13 mouse cellular contexts compared by ENCODE assay signal in the genomic region with DNA sequence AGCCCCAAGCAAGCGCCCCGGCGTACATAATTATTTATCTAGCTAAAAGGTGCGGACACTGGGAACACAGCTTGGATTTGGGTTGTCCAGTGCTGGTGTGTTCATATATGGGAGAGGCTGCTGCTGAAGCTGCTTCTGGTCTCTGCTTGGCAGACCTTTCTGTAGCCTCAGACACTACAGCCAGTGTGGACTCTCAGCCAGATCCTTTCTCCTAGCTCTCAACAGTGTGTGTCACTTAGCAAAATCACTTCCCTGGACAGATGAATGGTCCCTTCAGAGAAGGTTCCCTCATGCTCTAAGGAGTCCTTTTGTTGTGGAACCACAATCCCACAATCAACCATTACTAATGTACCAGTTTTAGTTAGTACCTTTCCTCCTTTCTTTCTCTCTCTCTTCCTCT. TPM values are rescaled to one million over a fixed set of nuclear protein-coding genes. Genes with fewer than 3 reads are reported as not detected.
A peak's percentile ranks its signal among the peaks of the same experiment; 100 is the strongest.
DNase-seq lines count a peak whose midpoint lies in the region; ATAC-seq and TF ChIP-seq lines count a peak whose summit lies in the region.
"Had no signal": no experiment of that assay in that cellular context is flagged by ENCODE, and none has a peak within 500 bp of the region (broad histone marks: within the 10 kb centered on the region; RNA-seq: fewer than 3 reads in every experiment).

No protein-coding gene starts in this region.

- H3K4me1 ChIP-seq in forebrain, embryonic 16.5 days (replicated peaks; ENCODE audit: control insufficient read depth, insufficient read depth, low read length) = 0 out of 2 replicates have a peak, but pooled peaks cover 4% of the 10 kb centered on the region
- H3K4me1 ChIP-seq in midbrain, embryonic 13.5 days (replicated peaks) = peaks cover 10% of the 10 kb centered on the region
- no peaks in the 10 kb centered on the region for H3K4me1 ChIP-seq in liver, postnatal 0 days (ENCODE audit: insufficient read depth)

- no peaks in the 10 kb centered on the region for H3K36me3 ChIP-seq in forebrain, embryonic 16.5 days (ENCODE audit: control insufficient read depth, insufficient read depth)
- H3K36me3 ChIP-seq in midbrain, embryonic 13.5 days = no peaks in the 10 kb centered on the region
- H3K36me3 ChIP-seq in liver, postnatal 0 days (replicated peaks; ENCODE audit: insufficient read depth, low read length) = no peaks in the 10 kb centered on the region
- H3K36me3 ChIP-seq: liver, embryonic 13.5 days had no signal

- H3K9ac ChIP-seq in forebrain, embryonic 16.5 days (replicated peaks; ENCODE audit: low read depth, low read length) = no peak overlapping the region
- no peak overlapping the region for H3K9ac ChIP-seq in midbrain, embryonic 13.5 days (replicated peaks)
- H3K9ac ChIP-seq in liver, postnatal 0 days (replicated peaks) = no peak overlapping the region
- H3K9ac ChIP-seq: liver, embryonic 13.5 days had no signal

- WGBS in forebrain, embryonic 16.5 days = 26% methylated on average over 4 of the region's 4 CpGs
- WGBS in midbrain, embryonic 13.5 days = 46% methylated on average over 4 of the region's 4 CpGs
- whole genome bisulfite sequencing in liver, postnatal 0 days (ENCODE audit: insufficient replicate concordance) = 64% methylated on average over 4 of the region's 4 CpGs

- no peak overlapping the region for H3K4me3 ChIP-seq in forebrain, embryonic 16.5 days (replicated peaks; ENCODE audit: low read length)
- no peak overlapping the region for H3K4me3 ChIP-seq in midbrain, embryonic 13.5 days (replicated peaks)
- no peak overlapping the region for H3K4me3 ChIP-seq in liver, postnatal 0 days (ENCODE audit: low read depth, low read length)
- H3K4me3 ChIP-seq: liver, embryonic 13.5 days had no signal

- peaks cover 6% of the 10 kb centered on the region; the same call in 1 of the 2 replicates for H3K27me3 ChIP-seq in forebrain, embryonic 16.5 days (replicated peaks; ENCODE audit: control insufficient read depth, insufficient read depth, low read length)
- peaks cover 92% of the 10 kb centered on the region for H3K27me3 ChIP-seq in midbrain, embryonic 13.5 days
- peaks cover 4% of the 10 kb centered on the region; the same call in 1 of the 2 replicates for H3K27me3 ChIP-seq in liver, postnatal 0 days (ENCODE audit: insufficient read depth, low read length)

- TF ChIP-seq EP300 in liver, postnatal 0 days (IDR thresholded peaks at IDR 0.05; ENCODE audit: low read depth) = no peak

- H3K9me3 ChIP-seq in forebrain, embryonic 16.5 days (ENCODE audit: control insufficient read depth, low read length) = no peaks in the 10 kb centered on the region
- no peaks in the 10 kb centered on the region for H3K9me3 ChIP-seq in midbrain, embryonic 13.5 days
- H3K9me3 ChIP-seq in liver, postnatal 0 days (ENCODE audit: low read length) = no peaks in the 10 kb centered on the region
- H3K9me3 ChIP-seq: liver, embryonic 13.5 days had no signal

- peak; percentile 22 for DNase-seq in embryo, embryonic 10.5 days (ENCODE audit: low spot score)
- DNase-seq in embryo, embryonic 10 days (ENCODE audit: low spot score) = no peak
- peak; percentile 48 for DNase-seq in Muller cell, postnatal 12 days (ENCODE audit: inconsistent ontology term)
- DNase-seq in liver, postnatal 0 days = no peak
- no peak for DNase-seq in right cerebral cortex, adult 2 months (ENCODE audit: low spot score in 2 of 2)
- no peak for DNase-seq in neural tube, embryonic 10.5 days (ENCODE audit: extremely low spot score, low spot score)
- DNase-seq: cerebellum, adult 11 months; gastrocnemius, postnatal 25 days; liver, embryonic 13.5 days; thymus, adult 18-20 months had no signal

- peak; percentile 52 for ATAC-seq in forebrain, embryonic 16.5 days
- ATAC-seq in midbrain, embryonic 13.5 days = peak; percentile 55
- ATAC-seq in liver, postnatal 0 days = no peak
- ATAC-seq: lung, postnatal 0 days had no signal

- H3K27ac ChIP-seq in forebrain, embryonic 16.5 days (ENCODE audit: low read length) = 0 out of 2 replicates have a peak overlapping the region, but pooled peaks have one; percentile 31
- peak overlapping the region; percentile 44; the same call in 1 of the 2 replicates for H3K27ac ChIP-seq in midbrain, embryonic 13.5 days
- no peak overlapping the region for H3K27ac ChIP-seq in liver, postnatal 0 days (ENCODE audit: low read depth)
- H3K27ac ChIP-seq: liver, embryonic 13.5 days had no signal

- TF ChIP-seq CTCF in liver, postnatal 0 days (IDR thresholded peaks at IDR 0.05; ENCODE audit: low read depth) = no peak

- no peak overlapping the region for H3K4me2 ChIP-seq in forebrain, embryonic 16.5 days (ENCODE audit: low read length)
- H3K4me2 ChIP-seq in midbrain, embryonic 13.5 days (replicated peaks) = no peak overlapping the region
- H3K4me2 ChIP-seq in liver, postnatal 0 days (ENCODE audit: low read depth, low read length) = no peak overlapping the region
- H3K4me2 ChIP-seq: liver, embryonic 13.5 days had no signal

RNA-seq across cellular contexts. Expression of a gene that starts 21.5 kb away (rescaled TPM):
- polyA plus RNA-seq in forebrain, embryonic 16.5 days (2015; fragmentation: Nextera tagmentation; extraction: Ambion mirVana) = 0.92 and 0.99 TPM in 2 replicates
- polyA plus RNA-seq in midbrain, embryonic 13.5 days (2015; fragmentation: Nextera tagmentation; extraction: Ambion mirVana) = 0.76 and 1.0 TPM in 2 replicates
- polyA plus RNA-seq in liver, postnatal 0 days (2015; fragmentation: Nextera tagmentation; extraction: Ambion mirVana) = 0.25 and 0.39 TPM in 2 replicates

RNA-seq across cellular contexts. Expression of a gene that starts 30.8 kb away (rescaled TPM):
- 3.4 and 5.0 TPM in 2 replicates for polyA plus RNA-seq in forebrain, embryonic 16.5 days (2015; fragmentation: Nextera tagmentation; extraction: Ambion mirVana)
- 3.2 and 3.7 TPM in 2 replicates for polyA plus RNA-seq in midbrain, embryonic 13.5 days (2015; fragmentation: Nextera tagmentation; extraction: Ambion mirVana)
- 20.2 and 21.2 TPM in 2 replicates for polyA plus RNA-seq in liver, postnatal 0 days (2015; fragmentation: Nextera tagmentation; extraction: Ambion mirVana)

Comparison
In these comparisons a context has a peak if more than half of its experiments do, and no peak if none do; other contexts are left out.
1. DNase-seq: peak in embryo, embryonic 10.5 days (single experiment) and Muller cell, postnatal 12 days (single experiment); none in embryo, embryonic 10 days (single experiment), liver, postnatal 0 days (single experiment), right cerebral cortex, adult 2 months (0 of 2) and neural tube, embryonic 10.5 days (single experiment).